Mouse (Mus musculus) CH12.LX (cell line): Measurements from ENCODE around the gene Usp42.
A peak's percentile ranks its signal among the peaks of the same experiment; 100 is the strongest.

Source experiments
- CHD1 ChIP-seq: IDR thresholded peaks from 2 replicates; pipeline ENCODE4 v1.6.1; 2012; ENCODE audit warnings: low read depth, low read length, improper control_type of control experiment, inconsistent platforms
- CHD2 ChIP-seq: IDR thresholded peaks from 2 replicates; pipeline ENCODE4 v1.6.1; 2011; ENCODE audit warnings: low read length, improper control_type of control experiment
- CTCF ChIP-seq, 2 experiments: IDR thresholded peaks in 1 of 2; conservative IDR thresholded peaks in 1 of 2; 2 replicates each; pipeline ENCODE4 v1.5.1; 2011 to 2012; ENCODE audit warnings: low read depth in 2 of 2, low read length in 2 of 2, improper control_type of control experiment in 1 of 2, inconsistent platforms in 1 of 2, mild to moderate bottlenecking in 1 of 2, moderate library complexity in 1 of 2
- HCFC1 ChIP-seq: IDR thresholded peaks from 2 replicates; pipeline ENCODE4 v1.6.1; 2012; ENCODE audit warnings: low read depth, mild to moderate bottlenecking, inconsistent platforms, low read length, improper control_type of control experiment
- JUN ChIP-seq: IDR thresholded peaks from 2 replicates; pipeline ENCODE4 v1.6.1; 2011; ENCODE audit warnings: low read depth, mild to moderate bottlenecking, low read length, improper control_type of control experiment, moderate library complexity; ENCODE audit not compliant: insufficient read depth
- KAT2A ChIP-seq: IDR thresholded peaks from 2 replicates; pipeline ENCODE4 v1.6.1; 2012; ENCODE audit warnings: low read length, improper control_type of control experiment, inconsistent platforms; ENCODE audit not compliant: insufficient replicate concordance
- MYC ChIP-seq: IDR thresholded peaks from 2 replicates; pipeline ENCODE4 v1.6.1; 2011; ENCODE audit warnings: low read depth, mild to moderate bottlenecking, improper control_type of control experiment, low read length
- POLR2A ChIP-seq: IDR thresholded peaks from 2 replicates; pipeline ENCODE4 v1.6.1; 2011; ENCODE audit warnings: low read depth, mild to moderate bottlenecking, improper control_type of control experiment, low read length
- POLR2AphosphoS2 ChIP-seq: IDR thresholded peaks from 2 replicates; pipeline ENCODE4 v1.6.1; 2011; ENCODE audit warnings: low read depth, low read length, improper control_type of control experiment

GRCm38 (mm10) chr5:143696323-143696722, 35.8 kb downstream of the Usp42 start:
- TF ChIP-seq HCFC1 (no peak), CHD1 (no peak), CHD2 (no peak), POLR2A (no peak), CTCF (conservative IDR thresholded peaks at IDR 0.05 in 1 of 2, IDR thresholded peaks at IDR 0.05 in 1 of 2; ENCODE audit: low read depth in 2 of 2, low read length in 2 of 2) (peak in 1 of 2 experiments; percentile 53; a peak in 2 of 4 replicates), KAT2A (no peak), POLR2AphosphoS2 (no peak), MYC (no peak), JUN (no peak)
